Mouse (Mus musculus) lung, adult 10 weeks (tissue): ENCODE measurements around the gene Klhl15. TPM values are rescaled to one million over a fixed set of nuclear protein-coding genes. Genes with fewer than 3 reads are reported as not detected.

Experiments
- polyA plus RNA-seq: library from polyadenylated mRNA; stranded (reverse); fragments of 350-450 nt; fragmentation: Illumina TruSeq; extraction: RNeasy Lipid Tissue Mini Kit (QIAGEN cat#74804); gene quantifications from one replicate; pipeline ENCODE4 v1.2.3, GENCODE M21; 2014; ENCODE audit warnings: low read depth, low replicate concordance; ENCODE audit not compliant: insufficient read depth

The Klhl15 gene
- polyA plus RNA-seq = 2.3 TPM

DNA sequence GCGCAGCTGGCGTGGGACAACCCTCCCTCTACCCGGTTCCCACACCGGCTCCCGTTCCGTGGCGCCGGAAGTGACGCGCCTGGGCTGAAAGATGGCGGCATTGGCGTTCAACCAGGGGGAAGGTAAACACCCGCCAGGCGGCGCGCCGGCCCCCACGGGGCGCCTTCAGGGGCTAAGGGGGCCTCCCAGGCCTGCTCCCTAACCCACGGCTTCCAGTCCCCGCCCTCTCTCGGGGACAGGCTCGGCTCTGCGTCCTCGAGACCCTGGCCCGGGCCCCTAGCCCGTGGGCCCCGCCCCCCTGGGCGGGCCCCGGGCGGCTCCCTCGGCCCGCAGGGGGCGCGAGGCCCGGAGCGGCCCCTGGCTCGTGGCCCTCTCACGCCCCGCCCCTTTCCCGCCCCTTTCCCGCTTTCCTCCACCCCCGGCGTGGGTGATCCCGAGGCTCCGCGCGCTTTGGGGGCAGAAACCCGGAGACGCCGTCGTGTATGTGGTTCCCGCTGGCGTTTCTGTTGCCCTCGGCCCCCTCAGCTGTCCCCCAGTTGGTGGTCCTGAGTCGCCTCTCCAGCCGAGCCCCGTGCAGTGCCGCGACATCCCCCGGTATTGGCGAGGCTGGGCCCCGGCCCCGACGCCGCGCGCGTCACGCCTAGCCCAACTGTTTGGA is at the start of gene Klhl15:
Gene Klhl15, plus strand, starts transcription at position 68 of the 658 bp plus-strand sequence.

DNA sequence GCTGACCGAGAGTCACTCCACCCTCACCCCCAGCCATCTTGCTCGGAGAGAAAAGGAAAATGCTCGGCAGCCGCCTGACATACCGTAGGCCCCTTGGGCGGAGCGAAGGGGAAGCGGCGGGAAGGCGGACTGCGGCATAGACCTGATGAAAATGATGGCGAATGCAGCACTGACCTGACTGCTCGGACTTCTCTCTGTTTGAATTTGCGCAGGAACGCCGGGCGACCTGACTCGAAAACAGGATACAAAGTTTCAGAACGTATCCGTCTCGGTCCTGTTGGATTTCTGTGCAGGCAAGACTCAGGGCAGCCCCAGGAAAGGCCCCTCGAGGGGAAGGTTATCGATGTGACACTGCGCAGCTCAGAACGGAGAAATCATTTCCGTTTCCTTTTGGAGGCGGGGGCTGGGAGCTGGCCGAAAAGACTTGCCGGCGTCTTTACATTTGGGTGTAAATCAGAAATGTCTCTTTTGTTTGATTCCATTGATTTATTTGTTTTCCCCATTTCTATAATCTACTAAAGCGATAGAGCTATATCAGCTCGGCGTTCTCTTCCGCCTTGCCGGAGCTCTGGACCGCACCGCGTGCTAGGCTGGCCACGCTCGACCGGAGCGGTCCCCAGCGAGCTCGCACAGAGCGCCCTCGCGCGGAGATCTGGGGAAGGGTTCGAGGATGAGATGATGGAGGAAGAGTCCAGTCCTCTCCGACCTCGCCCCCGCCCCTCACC is 21.6 kb upstream of the Klhl15 start, which contains the start of gene Eif2s3x:
Gene Eif2s3x, minus strand, starts transcription at position 266 of the 725 bp plus-strand sequence.

Other genes with a start within 250 kb of the Klhl15 start
- gene Zfx, start 110.9 kb upstream of the Klhl15 start, polyA plus RNA-seq = 8.3 TPM
- gene Eif2s3x, start 21.7 kb upstream of the Klhl15 start, polyA plus RNA-seq = 68.5 TPM
- gene Fam90a1b, start 132.2 kb downstream of the Klhl15 start, polyA plus RNA-seq = not detected
- gene Apoo, start 132.5 kb downstream of the Klhl15 start, polyA plus RNA-seq = 28.1 TPM